Comparison of ENCODE assay signal across 28 mouse cellular contexts in the genomic region with DNA sequence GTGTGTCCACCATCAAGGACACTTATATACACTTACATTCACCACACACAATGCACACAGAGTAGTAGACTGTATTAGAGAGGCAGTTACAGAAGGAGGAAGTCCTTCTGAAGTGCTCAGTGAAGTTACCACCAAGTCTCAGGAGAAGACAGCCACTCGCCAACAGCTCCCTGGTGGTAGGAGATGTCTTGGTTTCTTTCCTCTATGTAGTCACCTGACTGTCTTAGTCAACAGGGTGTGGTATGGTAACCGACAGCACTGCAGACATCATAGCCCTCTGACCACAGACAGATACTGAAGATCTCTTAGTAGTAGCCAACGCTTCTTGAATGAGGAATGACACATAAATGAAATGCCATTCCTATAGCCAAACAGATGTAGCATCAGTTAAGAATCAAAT.
A peak's percentile ranks its signal among the peaks of the same experiment; 100 is the strongest.
DNase-seq lines count a peak whose midpoint lies in the region; ATAC-seq and TF ChIP-seq lines count a peak whose summit lies in the region.
"Had no signal": no experiment of that assay in that cellular context is flagged by ENCODE, and none has a peak within 500 bp of the region (broad histone marks: within the 10 kb centered on the region; RNA-seq: fewer than 3 reads in every experiment).

No protein-coding gene starts in this region.

- no peak overlapping the region for H3K4me3 ChIP-seq in C2C12 (ENCODE audit: insufficient read depth, poor library complexity, severe bottlenecking)
- no peak overlapping the region for H3K4me3 ChIP-seq in myocyte
- H3K4me3 ChIP-seq: embryonic facial prominence, embryonic 10.5 days; embryonic facial prominence, embryonic 13.5 days; erythroblast, embryonic 14.5 days; forebrain, embryonic 10.5 days; forebrain, embryonic 13.5 days; heart, embryonic 13.5 days had no signal

- ATAC-seq in granulocyte monocyte progenitor cell, adult 5-6 weeks (replicated peaks; ENCODE audit: poor library complexity, severe bottlenecking) = peak; percentile 87
- ATAC-seq: forebrain, embryonic 13.5 days; forebrain, embryonic 16.5 days; hindbrain, postnatal 0 days; inflammation-experienced regulatory T-cells, adult 6 months; intestine, embryonic 16.5 days had no signal

- H3K36me3 ChIP-seq in C2C12 (ENCODE audit: control insufficient read depth, insufficient read depth) = no peaks in the 10 kb centered on the region
- no peaks in the 10 kb centered on the region for H3K36me3 ChIP-seq in myocyte (ENCODE audit: control insufficient read depth, insufficient read depth)
- H3K36me3 ChIP-seq: embryonic facial prominence, embryonic 10.5 days; embryonic facial prominence, embryonic 13.5 days; forebrain, embryonic 10.5 days; heart, embryonic 13.5 days had no signal

- H3ac ChIP-seq in C2C12 (ENCODE audit: control insufficient read depth, insufficient read length, low read depth) = no peak overlapping the region
- H3ac ChIP-seq in myocyte (ENCODE audit: control insufficient read depth, insufficient read length) = no peak overlapping the region

- no peaks in the 10 kb centered on the region for H3K79me3 ChIP-seq in C2C12 (ENCODE audit: low read depth)

- H3K27me3 ChIP-seq in C2C12 (ENCODE audit: control insufficient read depth, insufficient read depth, insufficient read length) = no peaks in the 10 kb centered on the region
- H3K27me3 ChIP-seq in myocyte (ENCODE audit: control insufficient read depth, insufficient read depth, insufficient read length) = no peaks in the 10 kb centered on the region
- H3K27me3 ChIP-seq: embryonic facial prominence, embryonic 13.5 days; forebrain, embryonic 13.5 days; heart, embryonic 13.5 days had no signal

- H3K4me2 ChIP-seq in myocyte (ENCODE audit: low read depth) = no peak overlapping the region
- H3K4me2 ChIP-seq: embryonic facial prominence, embryonic 13.5 days; forebrain, embryonic 13.5 days; heart, embryonic 13.5 days; hindbrain, embryonic 14.5 days had no signal

- no peaks in the 10 kb centered on the region for H3K79me2 ChIP-seq in C2C12 (ENCODE audit: control insufficient read depth, insufficient read depth)
- H3K79me2 ChIP-seq in myocyte (ENCODE audit: control insufficient read depth, insufficient read depth) = no peaks in the 10 kb centered on the region

- peak; percentile 47 for DNase-seq in 416B (ENCODE audit: low read depth)
- DNase-seq in cerebellum, adult 9-10 months = no peak
- no peak for DNase-seq in gastrocnemius, postnatal 10 days
- no peak for DNase-seq in adrenal gland, postnatal 14 days
- DNase-seq: adrenal gland, adult 2 months; adrenal gland, postnatal 25 days; cerebellum, adult 18-20 months; cerebellum, adult 9-11 months; cerebellum, postnatal 25 days; embryo, embryonic 11 days; gastrocnemius, postnatal 14 days; heart, postnatal 14 days; heart, postnatal 4 days; kidney, adult 18-20 months had no signal

- TF ChIP-seq CTCF in C2C12 (IDR thresholded peaks at IDR 0.05; ENCODE audit: control insufficient read depth, insufficient read depth, insufficient read length) = no peak

- no peak for TF ChIP-seq POLR2A in myocyte (IDR thresholded peaks at IDR 0.05; ENCODE audit: insufficient read length, low read depth)

TF ChIP-seq in C2C12, 6 proteins besides CTCF, POLR2A, EP300 and RAD21:
- TF ChIP-seq MYOG (IDR thresholded peaks at IDR 0.05; ENCODE audit: control insufficient read depth, extremely low read depth, insufficient read length) (no peak), USF1 (IDR thresholded peaks at IDR 0.05; ENCODE audit: low read depth) (peak; percentile 4), MYOD1 (IDR thresholded peaks at IDR 0.05; ENCODE audit: control insufficient read depth, insufficient read length, low read depth) (no peak)

TF ChIP-seq in myocyte, 11 proteins besides CTCF, POLR2A, EP300 and RAD21:
- TF ChIP-seq USF1 (IDR thresholded peaks at IDR 0.05; ENCODE audit: low read depth) = peak; percentile 40
- no peak for TF ChIP-seq CEBPB (IDR thresholded peaks at IDR 0.05; ENCODE audit: insufficient read depth, poor library complexity, severe bottlenecking)
- no peak for TF ChIP-seq POLR2AphosphoS2 (IDR thresholded peaks at IDR 0.05; ENCODE audit: insufficient read length, low read depth)
- no peak for TF ChIP-seq E2F4 (IDR thresholded peaks at IDR 0.05; ENCODE audit: insufficient read depth)
TF ChIP-seq in myocyte: peak in this region for 1.
